Mouse (Mus musculus) embryo, embryonic 11.5 days (tissue): ENCODE results near the gene Ncdn.

Experiments used
- DNase-seq: peaks from one replicate; pipeline ENCODE4 v3.0.0-alpha.2; 2012; ENCODE audit warnings: low read depth, low spot score

Gene Ncdn

DNA sequence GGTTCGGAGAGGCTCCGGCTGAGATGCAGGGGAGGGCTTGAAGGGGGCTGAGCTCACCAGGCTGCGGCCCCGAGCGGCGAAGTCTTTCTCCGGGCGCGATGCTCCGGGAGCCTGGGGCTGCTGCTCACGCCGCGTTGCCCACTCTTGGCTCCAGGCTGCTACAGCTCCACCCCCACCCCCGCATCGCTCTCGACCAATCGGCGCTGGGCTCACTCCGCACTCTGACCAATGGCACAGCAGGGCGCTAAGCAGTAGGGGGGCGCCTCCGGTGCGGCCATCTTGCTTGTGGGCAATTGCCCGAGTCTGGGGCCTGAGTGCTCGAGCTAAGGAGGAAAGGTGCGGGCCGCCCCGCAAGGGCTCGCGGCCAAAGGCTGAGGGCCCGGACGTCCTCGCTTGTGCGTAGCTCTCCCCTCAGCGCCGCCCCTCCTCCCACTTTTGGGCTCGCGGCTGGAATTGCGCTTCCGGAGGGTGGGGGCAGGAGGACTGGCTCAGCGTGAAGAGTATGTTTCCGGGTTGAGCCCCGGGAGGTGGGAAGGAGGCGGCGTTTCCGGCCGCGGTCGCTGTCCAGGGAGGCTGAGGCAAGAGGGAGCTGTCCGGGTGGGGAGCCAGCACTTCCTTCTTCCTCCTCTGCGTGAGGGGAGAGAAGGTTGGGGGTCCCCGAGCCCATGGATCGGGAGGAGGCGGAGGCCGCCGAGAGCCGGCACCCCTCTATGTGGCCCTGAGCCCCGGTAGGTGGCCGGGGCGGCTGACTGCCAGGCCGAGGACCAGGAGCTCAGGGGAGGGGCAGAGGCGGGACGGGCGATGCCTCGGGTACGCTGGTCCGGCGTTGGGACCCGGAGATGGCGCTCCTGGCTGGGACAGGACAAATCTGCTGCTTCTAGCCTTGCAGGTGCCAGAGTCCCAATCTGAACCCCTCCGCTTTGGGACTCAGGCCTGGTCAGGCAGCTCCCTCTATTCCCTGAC is at the start of gene Ncdn, which contains the start of gene AU040320:
Gene Ncdn, minus strand, starts transcription at position 171 of the 963 bp plus-strand sequence.
Gene AU040320, plus strand, starts transcription at position 277 of the 963 bp plus-strand sequence.
- peak; percentile 95 for DNase-seq

GRCm38 (mm10) chr4:126802174-126802573 is 48.9 kb upstream of the Ncdn start:
- DNase-seq, result no peak

GRCm38 (mm10) chr4:126792341-126793102 is 39.3 kb upstream of the Ncdn start:
- no peak for DNase-seq

DNA sequence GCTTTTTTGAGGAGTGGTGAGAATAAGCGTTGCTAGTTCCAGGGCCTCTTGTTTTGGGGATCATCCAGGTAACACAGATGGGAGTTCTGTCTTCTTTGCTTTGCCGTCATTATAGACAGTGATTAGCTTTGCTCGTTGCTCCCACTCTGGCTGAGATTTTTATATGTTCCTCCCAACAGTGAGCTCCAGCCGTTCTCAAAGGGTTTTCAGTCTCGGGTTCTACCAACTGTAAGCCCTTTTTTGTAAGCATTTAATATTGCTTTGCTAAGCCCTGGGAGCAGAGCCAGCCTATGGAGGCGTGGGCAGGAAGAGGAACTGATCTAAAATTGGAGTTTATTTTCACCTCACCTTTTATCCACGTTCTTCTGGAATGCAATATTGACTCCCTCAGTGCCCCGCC is 29.8 kb upstream of the Ncdn start:
- no peak for DNase-seq

GRCm38 (mm10) chr4:126782512-126782911 is 29.3 kb upstream of the Ncdn start:
- no peak for DNase-seq

GRCm38 (mm10) chr4:126781871-126782270 is 28.6 kb upstream of the Ncdn start:
- DNase-seq, result no peak

DNA sequence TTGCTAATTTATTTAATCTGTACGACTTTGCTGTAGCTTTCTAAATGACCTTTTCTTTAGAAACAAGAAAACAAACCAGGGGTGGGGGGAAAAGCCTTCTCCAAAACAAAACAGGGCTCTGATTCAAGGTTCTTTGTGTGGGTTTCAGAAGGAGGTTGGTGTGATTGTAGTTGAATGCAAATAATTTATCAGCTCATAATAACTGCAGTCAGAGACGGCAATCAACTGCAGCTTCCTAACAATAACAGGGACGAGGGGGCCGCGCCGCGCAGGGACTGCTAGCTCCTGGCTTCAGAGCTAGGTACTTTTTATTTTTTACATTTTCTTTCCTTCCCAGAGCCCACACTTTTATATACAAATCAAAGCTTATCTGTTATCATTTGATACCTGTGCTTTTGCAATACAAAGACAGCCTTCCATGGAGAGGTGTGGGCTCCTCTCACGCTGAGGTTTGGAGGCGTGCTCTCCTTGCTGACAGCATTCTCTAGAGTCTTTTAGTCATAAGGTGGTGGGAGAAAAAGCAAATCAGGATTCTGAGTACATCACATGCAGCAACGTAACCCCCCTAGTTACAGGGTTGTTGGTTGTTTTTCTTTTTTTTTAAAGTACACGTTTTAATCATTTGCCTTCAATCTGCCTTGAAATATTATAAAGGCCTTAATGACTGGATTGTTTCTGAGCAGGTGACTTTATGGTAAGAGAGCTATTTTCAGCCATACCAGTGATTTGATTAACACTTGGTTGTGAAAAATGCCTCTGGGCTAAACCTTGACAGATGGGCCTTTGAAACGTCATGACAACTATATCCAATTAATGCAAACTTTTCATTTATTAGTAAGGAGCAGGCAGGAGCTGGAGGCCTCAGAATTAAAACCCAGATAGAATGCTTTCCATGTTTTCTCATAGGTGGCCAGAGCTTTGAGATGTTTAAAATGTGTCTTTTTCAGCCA is 26.9 kb upstream of the Ncdn start:
- DNase-seq, result no peak

DNA sequence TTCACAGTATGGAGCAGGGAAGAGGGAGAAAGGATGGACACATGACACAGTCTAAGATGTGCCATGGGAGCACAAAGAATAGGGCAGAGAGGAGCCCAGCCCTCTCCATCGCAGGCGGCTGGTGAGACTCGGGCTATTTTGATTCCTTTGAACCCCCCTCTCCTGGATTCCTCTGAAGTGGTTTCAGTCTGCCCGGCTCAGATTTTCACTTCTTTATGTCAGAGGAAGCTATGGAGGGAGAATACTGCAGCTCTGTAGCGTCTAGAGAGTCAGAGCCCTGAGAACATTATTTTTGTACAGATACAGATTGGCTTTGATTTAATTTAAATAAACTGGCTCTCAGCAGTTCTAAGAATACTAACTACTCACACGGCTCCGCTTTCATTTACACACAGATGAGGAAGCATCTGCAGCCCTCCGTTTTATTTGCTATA is 25.9 kb upstream of the Ncdn start:
- DNase-seq, result no peak

DNA sequence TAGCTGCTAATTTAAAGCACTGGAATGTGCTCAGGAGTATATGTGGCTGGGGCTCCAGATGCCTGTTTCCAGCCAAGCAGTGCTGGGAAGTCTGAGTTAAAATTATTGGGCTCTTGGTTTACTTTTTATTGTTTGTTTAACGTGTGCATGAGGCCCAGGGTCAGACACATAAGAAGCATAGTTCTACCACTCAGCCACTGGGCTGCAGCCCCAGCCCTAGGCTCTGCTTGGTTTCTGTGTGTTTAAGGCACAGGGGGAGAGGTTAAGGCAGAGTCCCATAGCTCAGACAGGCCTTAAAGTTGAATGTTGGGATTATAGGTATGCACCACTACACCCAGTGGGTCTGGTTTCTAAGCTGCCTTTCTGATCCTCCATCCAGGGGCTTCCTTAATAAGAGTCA is 21.9 kb upstream of the Ncdn start:
- no peak for DNase-seq

DNA sequence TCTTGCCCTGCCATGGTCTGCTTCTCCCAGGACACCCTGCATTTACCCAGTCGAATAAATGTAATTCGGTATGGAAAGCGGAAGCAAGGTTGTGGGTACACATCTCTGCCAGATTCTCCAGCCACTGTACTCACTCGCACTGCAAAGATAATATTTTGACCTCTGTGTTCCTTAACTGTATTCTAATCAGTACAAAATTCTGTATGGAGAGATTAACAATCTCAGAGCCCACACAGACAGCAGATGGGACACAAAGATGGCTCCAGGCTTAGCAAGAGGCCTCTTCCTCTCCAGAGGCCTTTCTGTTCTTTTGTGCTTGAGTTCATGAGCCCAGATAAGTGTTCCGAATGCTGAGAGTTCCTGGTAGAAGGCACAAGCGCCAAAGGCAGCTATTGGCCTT is 20.6 kb upstream of the Ncdn start:
- no peak for DNase-seq

GRCm38 (mm10) chr4:126770831-126771230 is 17.6 kb upstream of the Ncdn start:
- DNase-seq, result no peak

DNA sequence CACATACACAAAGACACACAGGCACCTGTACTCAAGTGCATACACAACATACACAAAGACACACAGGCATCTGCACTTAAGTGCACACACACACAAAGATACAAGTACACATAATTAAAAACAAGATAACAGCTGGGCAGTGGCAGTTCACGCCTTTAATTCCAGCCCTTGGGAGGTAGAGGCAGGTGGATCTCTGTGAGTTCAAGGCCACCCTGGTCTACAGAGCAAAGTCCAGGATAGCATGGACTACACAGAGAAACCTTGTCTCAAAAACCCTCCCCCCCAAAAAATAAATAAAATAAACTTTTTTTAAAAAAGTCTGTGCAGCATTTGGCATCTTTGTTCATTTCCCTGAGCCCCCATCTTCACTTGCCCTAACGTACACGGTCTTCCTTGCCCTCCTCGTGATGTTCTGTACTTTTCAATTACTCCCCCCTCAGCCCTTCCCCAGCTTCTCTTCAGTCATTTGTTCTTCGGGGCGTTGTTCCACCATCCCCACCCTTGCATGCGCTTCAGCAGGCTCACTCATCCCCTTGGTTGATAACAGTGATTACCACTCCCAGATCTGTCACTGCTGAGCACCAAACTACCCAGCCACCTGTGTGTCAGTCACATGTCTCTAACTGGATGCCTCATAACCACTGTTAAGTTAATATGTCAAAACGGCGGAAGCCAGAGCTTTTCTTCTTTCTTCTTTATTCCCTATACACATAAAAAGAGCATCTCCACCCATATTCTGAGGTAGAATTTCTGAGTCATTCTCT is 16.7 kb upstream of the Ncdn start:
- no peak for DNase-seq

GRCm38 (mm10) chr4:126763483-126763882 is 10.2 kb upstream of the Ncdn start:
- DNase-seq, result no peak

GRCm38 (mm10) chr4:126762586-126763359 is 9.5 kb upstream of the Ncdn start:
- no peak for DNase-seq

GRCm38 (mm10) chr4:126759435-126759834 is 6.2 kb upstream of the Ncdn start:
- DNase-seq, result no peak

- DNase-seq, result no peak
Observed at GRCm38 (mm10) chr4:126758299-126758698, 5.1 kb upstream of the Ncdn start.

DNA sequence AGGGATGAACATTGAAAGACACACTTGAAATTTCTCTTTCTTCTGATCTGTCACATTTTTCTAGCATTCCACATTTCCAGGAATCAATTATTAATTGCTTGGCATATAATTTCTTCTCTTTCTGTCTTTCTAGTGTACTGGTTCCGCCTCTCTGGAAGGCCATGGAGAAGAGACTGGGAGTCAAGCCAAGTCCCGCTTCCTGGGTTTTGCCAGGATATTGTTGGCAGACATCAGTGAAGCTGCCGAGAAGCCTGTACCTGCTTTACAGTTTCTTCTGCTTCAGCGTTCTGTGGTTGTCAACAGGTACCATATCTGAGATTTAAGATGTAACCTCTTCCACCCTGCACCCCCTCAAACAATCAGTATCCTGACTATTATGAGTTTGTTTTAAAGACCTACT is 3.5 kb upstream of the Ncdn start:
- DNase-seq, result no peak

GRCm38 (mm10) chr4:126754736-126755374 is 1.6 kb upstream of the Ncdn start:
- DNase-seq, result no peak

GRCm38 (mm10) chr4:126754231-126754611 is 983 bp upstream of the Ncdn start:
- DNase-seq, result no peak
